Comparison of ENCODE assay signal across 8 mouse cellular contexts in genomic region chr4:62262276-62262675, GRCm38 (mm10). TPM values are rescaled to one million over a fixed set of nuclear protein-coding genes. Genes with fewer than 3 reads are reported as not detected.
DNase-seq lines count a peak whose midpoint lies in the region; ATAC-seq lines count a peak whose summit lies in the region.

Slc31a2 (plus strand) TSS chr4:62262562.

- H3K4me3 ChIP-seq in kidney, embryonic 15.5 days (replicated peaks): no peak within 1 kb of the TSS
- no peak within 1 kb of the TSS for H3K4me3 ChIP-seq in heart, embryonic 11.5 days (ENCODE audit: low read depth, low read length)
- H3K4me3 ChIP-seq in limb, embryonic 13.5 days: no peak within 1 kb of the TSS

- ATAC-seq in kidney, embryonic 15.5 days (replicated peaks; ENCODE audit: low FRiP score): no peak
- no peak for ATAC-seq in heart, embryonic 11.5 days (replicated peaks; ENCODE audit: insufficient number of reproducible peaks, low FRiP score, low TSS enrichment)
- no peak for ATAC-seq in limb, embryonic 13.5 days (ENCODE audit: low FRiP score, low read depth)

- H3K9me3 ChIP-seq in kidney, embryonic 15.5 days (replicated peaks): no peaks in the 10 kb centered on the region
- no peaks in the 10 kb centered on the region for H3K9me3 ChIP-seq in heart, embryonic 11.5 days (replicated peaks; ENCODE audit: control insufficient read depth, low read length)
- H3K9me3 ChIP-seq in limb, embryonic 13.5 days: no peaks in the 10 kb centered on the region

- no peaks in the 10 kb centered on the region for H3K27me3 ChIP-seq in kidney, embryonic 15.5 days
- no peaks in the 10 kb centered on the region for H3K27me3 ChIP-seq in heart, embryonic 11.5 days (ENCODE audit: control insufficient read depth, insufficient read depth, low read length)
- no peaks in the 10 kb centered on the region for H3K27me3 ChIP-seq in limb, embryonic 13.5 days

- 0 out of 2 replicates have a peak, but pooled peaks cover 7% of the 10 kb centered on the region for H3K4me1 ChIP-seq in kidney, embryonic 15.5 days
- H3K4me1 ChIP-seq in heart, embryonic 11.5 days (ENCODE audit: control insufficient read depth, insufficient read depth, low read length): peaks cover 3% of the 10 kb centered on the region; the same call in 1 of the 2 replicates
- no peaks in the 10 kb centered on the region for H3K4me1 ChIP-seq in limb, embryonic 13.5 days

- WGBS in kidney, embryonic 15.5 days: 43% methylated on average over 2 of the region's 2 CpGs
- 37% methylated on average over 2 of the region's 2 CpGs for WGBS in heart, embryonic 11.5 days (ENCODE audit: insufficient replicate concordance)
- WGBS in limb, embryonic 13.5 days: 38% methylated on average over 2 of the region's 2 CpGs

- intact Hi-C loops in left cerebral cortex, postnatal 14 days (cut with DNase I): no loop called here

- H3K36me3 ChIP-seq in kidney, embryonic 15.5 days: no peaks in the 10 kb centered on the region
- no peaks in the 10 kb centered on the region for H3K36me3 ChIP-seq in heart, embryonic 11.5 days (ENCODE audit: control insufficient read depth, insufficient read depth, low read length)
- H3K36me3 ChIP-seq in limb, embryonic 13.5 days: no peaks in the 10 kb centered on the region

- H3K27ac ChIP-seq in kidney, embryonic 15.5 days: no peak within 1 kb of the TSS
- H3K27ac ChIP-seq in heart, embryonic 11.5 days (ENCODE audit: low read depth, low read length): no peak within 1 kb of the TSS
- no peak within 1 kb of the TSS for H3K27ac ChIP-seq in limb, embryonic 13.5 days

- H3K4me2 ChIP-seq in kidney, embryonic 15.5 days: no peak within 1 kb of the TSS
- no peak within 1 kb of the TSS for H3K4me2 ChIP-seq in heart, embryonic 11.5 days
- no peak within 1 kb of the TSS for H3K4me2 ChIP-seq in limb, embryonic 13.5 days (replicated peaks)

- no peak within 1 kb of the TSS for H3K9ac ChIP-seq in kidney, embryonic 15.5 days
- no peak within 1 kb of the TSS for H3K9ac ChIP-seq in heart, embryonic 11.5 days (ENCODE audit: low read depth, low read length)
- H3K9ac ChIP-seq in limb, embryonic 13.5 days: no peak within 1 kb of the TSS

- DNase-seq in kidney, adult 9 months: no peak
- no peak for DNase-seq in adrenal gland, adult 2 months
- no peak for DNase-seq in frontal cortex, postnatal 25 days (ENCODE audit: low spot score in 2 of 2)
- DNase-seq in cerebellum, postnatal 36 days: no peak
- DNase-seq in left cerebral cortex, postnatal 14 days (ENCODE audit: low spot score in 2 of 2): no peak

RNA-seq across cellular contexts. Expression of gene Slc31a2, which starts in this region (rescaled TPM):
- 23.9 and 26.5 TPM in 2 replicates for polyA plus RNA-seq in kidney, embryonic 15.5 days (2015; fragmentation: Nextera tagmentation; extraction: Ambion mirVana)
- 10 to 100 TPM; 21.2 to 51.9 TPM for total RNA-seq in adrenal gland, adult 2 months (2021)
- 40.5 and 44.4 TPM in 2 replicates for polyA plus RNA-seq in adrenal gland, adult 2 months (2012; rRNA removed)
- 14.4 and 15.4 TPM in 2 replicates for polyA plus RNA-seq in heart, embryonic 11.5 days (2014; fragmentation: Nextera tagmentation; extraction: Ambion mirVana)
- polyA plus RNA-seq in limb, embryonic 13.5 days (2015; fragmentation: Nextera tagmentation; extraction: Ambion mirVana): 17.7 and 19.0 TPM in 2 replicates
- 1 to 10 TPM; 7.1 to 9.8 TPM for total RNA-seq in left cerebral cortex, postnatal 14 days (2021)
